Mouse (Mus musculus) G1E (cell line): ENCODE measurements at regions not wholly inside any gene's neighbourhood (a gene's known extent, or its start where the extent isn't known, plus 50 kb on each side); places are given as distances from the start of the nearest gene placed in this dataset.

Source experiments
- ATAC-seq: 2 replicates; pipeline ENCODE4 v1.8.0; 2016; ENCODE audit warnings: mild to moderate bottlenecking; ENCODE audit not compliant: insufficient number of reproducible peaks, poor library complexity, low FRiP score, severe bottlenecking; ENCODE audit errors: extremely low read depth
- DNase-seq: peaks from one replicate; pipeline ENCODE4 v3.0.0; 2012; ENCODE audit warnings: low spot score
- H3K27me3 ChIP-seq: 2 replicates; pipeline ENCODE4 v1.6.1; 2012; ENCODE audit warnings: mild to moderate bottlenecking, low read length, inconsistent platforms; ENCODE audit not compliant: insufficient read depth
- H3K36me3 ChIP-seq: replicated peaks from 2 replicates; pipeline ENCODE3; 2012; ENCODE audit warnings: mild to moderate bottlenecking, inconsistent platforms
- H3K4me1 ChIP-seq: 2 replicates; pipeline ENCODE4 v1.6.1; 2012; ENCODE audit warnings: low read depth, low read length, inconsistent platforms, mixed read lengths; ENCODE audit not compliant: insufficient read depth
- H3K4me3 ChIP-seq: 2 replicates; pipeline ENCODE4 v1.5.1; 2012; ENCODE audit warnings: low read depth, mild to moderate bottlenecking, inconsistent platforms, low read length, moderate library complexity, mixed read lengths
- H3K9me3 ChIP-seq: replicated peaks from 2 replicates; pipeline ENCODE4 v1.6.1; 2012; ENCODE audit warnings: inconsistent platforms
- CTCF ChIP-seq: IDR thresholded peaks from 2 replicates; pipeline ENCODE4 v1.5.1; 2012; ENCODE audit warnings: low read depth, low read length, inconsistent platforms, mixed read lengths
- GATA1 ChIP-seq: IDR thresholded peaks from 2 replicates; pipeline ENCODE4 v1.6.1; 2012; ENCODE audit warnings: borderline replicate concordance, low read length, inconsistent platforms, mixed read lengths
- GATA2 ChIP-seq: IDR thresholded peaks from 2 replicates; pipeline ENCODE4 v1.6.1; 2012; ENCODE audit warnings: low read depth, low read length, inconsistent platforms, borderline replicate concordance
- POLR2AphosphoS5 ChIP-seq: IDR thresholded peaks from 2 replicates; pipeline ENCODE4 v1.6.1; 2012; ENCODE audit warnings: low read depth, low read length, inconsistent platforms; ENCODE audit not compliant: insufficient replicate concordance
- TAL1 ChIP-seq: conservative IDR thresholded peaks from 2 replicates; pipeline ENCODE4 v1.6.1; 2012; ENCODE audit warnings: low read depth, low read length, inconsistent platforms, mixed read lengths

- H3K4me1 ChIP-seq, result no peaks in the 10 kb centered on the region
- TF ChIP-seq CTCF, result no peak
- TF ChIP-seq TAL1, result no peak
- no peak for TF ChIP-seq GATA2
- no peak for TF ChIP-seq GATA1
- no peak for TF ChIP-seq POLR2AphosphoS5
- DNase-seq (no peak), ATAC-seq (no peak)
- H3K36me3 ChIP-seq, result no peaks in the 10 kb centered on the region
- no peak overlapping the region for H3K4me3 ChIP-seq
- peaks cover 26% of the 10 kb centered on the region for H3K9me3 ChIP-seq
- H3K27me3 ChIP-seq, result no peaks in the 10 kb centered on the region
These were observed 415.3 kb upstream of the Sox9 start for GRCm38 (mm10) chr11:112366715-112367114.

- DNase-seq (no peak), ATAC-seq (no peak)
- Histone ChIP-seq H3K9me3 (peaks cover 30% of the 10 kb centered on the region), H3K4me3 (no peak overlapping the region), H3K27me3 (no peaks in the 10 kb centered on the region), H3K4me1 (no peaks in the 10 kb centered on the region), H3K36me3 (no peaks in the 10 kb centered on the region)
- TF ChIP-seq GATA2, result no peak
- no peak for TF ChIP-seq TAL1
- no peak for TF ChIP-seq CTCF
- TF ChIP-seq GATA1, result no peak
- TF ChIP-seq POLR2AphosphoS5, result no peak
These were observed 411.1 kb upstream of the Sox9 start for GRCm38 (mm10) chr11:112370941-112371340.

- H3K9me3 ChIP-seq, result peaks cover 39% of the 10 kb centered on the region
- ATAC-seq (no peak), DNase-seq (no peak)
These were observed 382.0 kb upstream of the Sox9 start for GRCm38 (mm10) chr11:112400069-112400468.

GRCm38 (mm10) chr11:112407681-112408080 is 374.3 kb upstream of the Sox9 start:
- TF ChIP-seq POLR2AphosphoS5, result no peak
- no peak for TF ChIP-seq GATA1
- no peak for TF ChIP-seq TAL1
- ATAC-seq (no peak), DNase-seq (no peak)
- Histone ChIP-seq H3K4me1 (no peaks in the 10 kb centered on the region), H3K4me3 (no peak overlapping the region), H3K27me3 (no peaks in the 10 kb centered on the region), H3K9me3 (peaks cover 17% of the 10 kb centered on the region), H3K36me3 (no peaks in the 10 kb centered on the region)

More at GRCm38 (mm10) chr11:112400069-112400468, 382.0 kb upstream of the Sox9 start:
- Histone ChIP-seq H3K4me3 (no peak overlapping the region), H3K4me1 (no peaks in the 10 kb centered on the region), H3K27me3 (no peaks in the 10 kb centered on the region), H3K36me3 (no peaks in the 10 kb centered on the region)
- TF ChIP-seq GATA1 (no peak), TAL1 (no peak), CTCF (no peak), POLR2AphosphoS5 (no peak), GATA2 (no peak)

GRCm38 (mm10) chr11:112412434-112412833 is 369.6 kb upstream of the Sox9 start:
- H3K9me3 ChIP-seq, result peaks cover 26% of the 10 kb centered on the region
- no peaks in the 10 kb centered on the region for H3K27me3 ChIP-seq
- H3K36me3 ChIP-seq, result no peaks in the 10 kb centered on the region
- H3K4me3 ChIP-seq, result no peak overlapping the region
- no peaks in the 10 kb centered on the region for H3K4me1 ChIP-seq
- TF ChIP-seq CTCF (no peak), TAL1 (no peak), POLR2AphosphoS5 (no peak), GATA2 (no peak), GATA1 (no peak)
- DNase-seq, result no peak
- no peak for ATAC-seq

GRCm38 (mm10) chr11:112442639-112443038 is 339.4 kb upstream of the Sox9 start:
- Histone ChIP-seq H3K27me3 (no peaks in the 10 kb centered on the region), H3K9me3 (peaks cover 19% of the 10 kb centered on the region), H3K4me3 (no peak overlapping the region), H3K36me3 (no peaks in the 10 kb centered on the region), H3K4me1 (no peaks in the 10 kb centered on the region)
- no peak for ATAC-seq
- DNase-seq, result no peak
- no peak for TF ChIP-seq GATA2
- no peak for TF ChIP-seq POLR2AphosphoS5

- Histone ChIP-seq H3K9me3 (peaks cover 16% of the 10 kb centered on the region), H3K4me1 (no peaks in the 10 kb centered on the region), H3K36me3 (no peaks in the 10 kb centered on the region), H3K27me3 (no peaks in the 10 kb centered on the region), H3K4me3 (no peak overlapping the region)
- no peak for ATAC-seq
- no peak for DNase-seq
- TF ChIP-seq CTCF (no peak), GATA1 (no peak), POLR2AphosphoS5 (no peak), TAL1 (no peak), GATA2 (no peak)
These were observed 338.1 kb upstream of the Sox9 start for GRCm38 (mm10) chr11:112443890-112444289.

- H3K4me3 ChIP-seq, result no peak overlapping the region
- DNase-seq (no peak), ATAC-seq (no peak)
- peaks cover 29% of the 10 kb centered on the region for H3K9me3 ChIP-seq
- no peaks in the 10 kb centered on the region for H3K4me1 ChIP-seq
- no peaks in the 10 kb centered on the region for H3K36me3 ChIP-seq
- TF ChIP-seq GATA1 (no peak), CTCF (no peak), GATA2 (no peak), POLR2AphosphoS5 (no peak), TAL1 (no peak)
- H3K27me3 ChIP-seq, result no peaks in the 10 kb centered on the region
These were observed 332.4 kb upstream of the Sox9 start for GRCm38 (mm10) chr11:112449632-112450031.
